Mouse (Mus musculus) adrenal gland, adult (tissue): ENCODE data around the gene Ttll11.
A peak's percentile ranks its signal among the peaks of the same experiment; 100 is the strongest.

Source experiments
- DNase-seq, 2 experiments: peaks; one replicate each; pipeline ENCODE4 v3.0.0; 2022 to 2023; ENCODE audit warnings: low spot score in 1 of 2; ENCODE audit not compliant: inconsistent age in 2 of 2

The Ttll11 gene

GRCm38 (mm10) chr2:35736061-35736460 is 243.7 kb downstream of the Ttll11 start:
- DNase-seq = no peak

DNA sequence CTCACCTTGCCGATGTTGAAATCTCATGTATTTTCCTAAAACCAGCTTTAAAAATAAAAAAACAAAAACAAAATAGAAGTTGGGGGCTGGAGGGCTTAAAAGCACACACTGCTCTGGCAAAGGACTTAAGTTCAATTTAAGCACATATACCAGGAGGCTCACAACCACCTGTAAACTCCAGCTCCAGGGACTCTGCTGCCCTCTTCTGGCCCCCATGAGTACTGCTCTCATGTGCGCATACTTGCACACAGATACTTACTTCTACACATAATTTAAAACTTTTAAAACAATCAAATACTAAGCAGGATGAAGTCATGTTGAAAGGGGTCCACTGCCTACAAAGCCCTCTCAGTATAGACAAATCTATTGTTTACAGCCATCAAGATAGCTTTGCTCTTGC is 244.7 kb downstream of the Ttll11 start:
- DNase-seq = no peak

GRCm38 (mm10) chr2:35731671-35732449 is 247.9 kb downstream of the Ttll11 start:
- DNase-seq = peak in 1 of 2 experiments; percentile 57

GRCm38 (mm10) chr2:35729077-35730065 is 250.3 kb downstream of the Ttll11 start:
- peak; percentile 59 to 74 for DNase-seq

DNA sequence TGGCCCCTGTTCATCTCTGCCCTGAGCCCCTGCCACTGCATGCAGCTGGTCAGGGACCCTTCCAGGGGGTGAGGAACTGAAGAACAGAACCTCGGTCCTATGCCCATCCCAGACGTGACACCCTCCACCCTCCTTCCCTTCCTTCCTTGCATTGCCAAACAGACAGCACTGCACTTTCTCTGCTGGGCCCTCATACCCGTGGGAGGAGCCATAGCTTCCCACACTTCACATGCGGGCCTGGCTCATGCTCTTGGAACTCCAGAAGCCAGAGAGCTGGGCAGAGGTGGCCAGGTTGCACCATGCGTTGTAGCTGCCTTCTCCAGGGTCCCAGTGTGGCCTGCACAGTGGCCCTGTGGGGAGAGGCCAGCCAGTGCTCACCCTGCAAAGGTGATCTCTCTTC is 251.1 kb downstream of the Ttll11 start:
- DNase-seq = peak in 1 of 2 experiments; percentile 40

DNA sequence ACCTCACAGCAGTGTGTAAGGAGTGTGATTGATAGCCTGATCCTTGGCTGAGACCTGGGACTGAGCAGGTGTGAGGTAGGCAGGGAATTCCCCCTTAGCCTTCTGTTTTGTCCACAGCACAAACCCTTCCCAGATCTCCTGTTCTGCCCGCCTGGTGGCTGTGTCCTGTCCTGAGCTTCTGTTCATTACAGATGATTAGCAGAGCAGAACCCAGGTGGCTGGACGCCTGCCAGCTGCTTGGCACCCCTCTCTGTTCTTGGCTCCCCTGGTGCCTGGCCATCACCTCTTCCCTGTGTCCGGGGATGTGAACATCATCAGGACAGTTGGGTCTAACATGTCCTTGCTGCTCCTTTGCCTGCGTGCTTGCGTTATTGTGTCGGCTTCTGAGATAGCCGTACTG is 256.0 kb downstream of the Ttll11 start:
- DNase-seq = peak in 1 of 2 experiments; percentile 53

- DNase-seq = no peak
Measured at GRCm38 (mm10) chr2:35723267-35723666, 256.4 kb downstream of the Ttll11 start.

GRCm38 (mm10) chr2:35722821-35723220 is 256.9 kb downstream of the Ttll11 start:
- peak in 1 of 2 experiments; percentile 39 for DNase-seq

- DNase-seq = no peak
Measured at GRCm38 (mm10) chr2:35720956-35721355, 258.8 kb downstream of the Ttll11 start.

- no peak for DNase-seq
Measured at GRCm38 (mm10) chr2:35720550-35720949, 259.2 kb downstream of the Ttll11 start.

DNA sequence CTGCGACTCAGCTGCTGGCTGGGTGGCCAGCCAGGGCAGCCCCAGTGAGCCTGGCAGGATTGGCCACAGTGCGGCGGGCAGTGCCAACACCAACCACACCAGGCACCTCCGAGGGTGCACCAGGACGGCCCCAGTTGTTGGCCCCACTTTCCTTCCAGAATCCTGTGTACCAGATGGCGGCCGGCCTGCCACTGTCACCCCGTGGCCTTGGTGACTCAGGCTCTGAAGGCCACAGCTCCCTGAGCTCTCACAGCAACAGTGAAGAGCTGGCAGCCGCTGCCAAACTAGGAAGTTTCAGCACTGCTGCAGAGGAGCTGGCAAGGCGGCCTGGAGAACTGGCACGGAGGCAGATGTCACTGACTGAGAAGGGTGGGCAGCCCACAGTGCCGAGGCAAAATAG is 259.6 kb downstream of the Ttll11 start:
- peak; percentile 95 to 96 for DNase-seq

DNA sequence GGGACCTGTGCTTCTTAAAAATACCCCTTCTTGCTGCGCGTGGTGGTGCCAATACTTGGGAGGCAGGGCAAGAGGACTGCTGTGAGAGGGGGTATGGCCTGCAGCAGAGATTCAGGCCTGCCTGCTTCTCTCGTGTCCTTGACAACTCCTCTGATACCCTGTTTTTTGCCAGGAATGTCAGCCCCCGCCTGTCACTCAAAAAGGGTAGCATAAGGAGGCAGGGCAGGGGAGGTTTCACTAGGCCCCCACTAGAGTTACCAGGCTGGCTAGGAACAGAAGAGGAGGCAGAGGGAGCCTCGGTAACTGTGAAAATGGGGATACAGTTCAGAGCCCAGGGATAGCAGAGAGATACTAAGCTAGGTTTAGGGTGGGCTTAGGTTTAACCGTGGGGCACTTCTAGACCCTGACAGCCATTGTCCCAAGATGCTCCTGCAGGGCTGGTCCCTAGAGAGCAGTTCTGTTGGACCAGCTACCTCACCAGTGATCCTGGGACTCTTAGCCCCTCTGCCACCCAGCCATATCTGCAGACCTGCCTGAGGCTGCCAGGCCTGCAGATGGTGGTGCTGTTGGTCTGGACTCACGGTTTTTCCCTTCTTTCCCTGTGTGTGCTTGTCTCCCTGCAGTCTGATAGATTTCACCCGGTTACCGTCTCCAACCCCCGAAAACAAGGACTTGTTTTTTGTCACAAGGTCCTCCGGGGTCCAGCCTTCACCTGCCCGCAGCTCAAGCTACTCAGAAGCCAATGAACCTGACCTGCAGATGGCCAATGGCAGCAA is 260.3 kb downstream of the Ttll11 start:
- DNase-seq = peak in 1 of 2 experiments; percentile 63

GRCm38 (mm10) chr2:35718662-35719061 is 261.1 kb downstream of the Ttll11 start:
- DNase-seq = peak; percentile 54 to 74

DNA sequence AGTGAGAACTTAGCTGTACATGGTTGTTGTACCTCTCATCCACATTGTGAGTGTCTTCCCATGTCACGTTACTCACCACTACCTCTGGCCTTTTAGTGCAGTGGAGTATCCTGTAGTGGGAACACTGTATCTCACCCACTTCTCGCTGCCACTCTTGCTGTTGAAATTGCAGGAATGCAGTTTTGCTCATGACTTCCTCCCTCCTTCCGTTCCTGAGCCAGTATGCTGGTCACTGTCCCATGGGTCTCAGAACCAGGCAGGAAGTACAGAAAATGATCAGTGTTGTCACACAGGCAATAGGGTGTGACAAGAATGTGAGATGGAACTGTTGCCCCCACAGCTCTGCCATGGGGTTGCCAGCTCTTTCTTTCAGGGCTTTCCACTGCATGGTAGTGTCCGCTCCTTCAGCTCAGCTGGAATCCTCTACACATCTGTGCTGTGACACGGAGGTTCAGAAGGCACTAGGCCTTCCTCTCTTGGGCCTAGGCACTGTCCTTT is 261.7 kb downstream of the Ttll11 start:
- DNase-seq = no peak

DNA sequence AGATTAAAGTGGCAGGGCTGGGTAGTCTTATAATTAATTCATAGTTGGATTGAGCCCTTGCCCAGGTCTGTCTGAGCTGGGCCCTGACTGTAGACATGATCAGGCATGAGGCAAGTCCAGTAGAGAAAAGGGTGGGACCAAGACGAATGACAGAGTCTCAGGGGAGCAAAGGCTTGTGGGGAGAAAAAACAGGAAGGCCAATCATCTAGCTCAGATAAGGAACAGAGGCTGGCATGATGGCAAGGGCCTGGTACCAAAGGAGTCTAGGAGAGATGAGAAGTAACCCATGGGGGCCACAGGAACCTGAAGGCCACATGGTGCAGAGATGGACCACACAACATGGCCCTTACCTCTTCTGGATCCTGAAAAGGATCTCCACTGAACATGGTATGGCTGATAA is 263.5 kb downstream of the Ttll11 start:
- no peak for DNase-seq

- DNase-seq = no peak
Measured at GRCm38 (mm10) chr2:35715485-35715884, 264.2 kb downstream of the Ttll11 start.

GRCm38 (mm10) chr2:35714742-35715167 is 265.0 kb downstream of the Ttll11 start:
- DNase-seq = peak; percentile 64 to 76

- DNase-seq = no peak
Measured at GRCm38 (mm10) chr2:35713460-35713859, 266.3 kb downstream of the Ttll11 start.

GRCm38 (mm10) chr2:35712611-35713010 is 267.1 kb downstream of the Ttll11 start:
- peak; percentile 75 to 79 for DNase-seq

DNA sequence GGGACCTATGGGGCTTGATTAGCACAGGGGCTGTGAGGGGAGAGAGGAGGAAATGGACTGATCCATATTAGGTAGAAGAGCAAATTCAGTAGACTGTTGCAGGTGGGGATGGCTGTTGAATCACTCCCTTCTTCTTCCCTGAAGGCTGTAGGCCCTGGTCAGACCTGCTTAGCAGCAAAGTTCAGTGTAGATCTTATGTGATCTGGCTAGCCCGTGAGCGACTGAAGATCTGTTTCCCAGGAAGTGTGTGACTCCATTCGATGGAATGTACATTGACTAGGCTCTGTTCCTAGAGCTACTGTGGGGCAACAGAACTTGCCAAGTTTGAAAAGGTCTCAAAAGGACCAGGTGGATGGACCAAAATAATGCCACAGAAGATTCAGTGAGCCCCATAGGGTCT is 276.5 kb downstream of the Ttll11 start:
- DNase-seq = no peak

DNA sequence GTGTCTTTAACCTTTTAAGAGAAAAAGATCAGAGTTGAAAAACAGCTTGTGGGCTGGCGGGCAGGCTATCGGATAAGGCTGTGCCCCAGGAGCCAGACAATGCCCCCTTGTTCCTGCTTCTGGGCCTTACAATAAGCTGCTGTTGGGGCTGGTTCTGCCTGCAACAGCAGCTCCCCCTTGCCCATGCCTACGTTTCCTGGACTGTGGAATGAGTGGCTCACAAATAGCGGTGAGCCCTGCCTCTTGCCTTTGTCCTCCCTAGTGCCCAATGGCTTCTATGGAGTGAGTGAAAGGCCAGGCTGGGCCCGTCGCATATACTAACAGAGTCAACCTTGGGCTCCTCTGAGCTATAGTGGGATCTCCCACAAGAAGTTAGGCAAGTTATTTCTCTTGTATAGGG is 277.1 kb downstream of the Ttll11 start:
- DNase-seq = no peak
